Mouse (Mus musculus) embryonic facial prominence, embryonic 12.5 days (tissue): ENCODE measurements around the gene C2cd4d. TPM values are rescaled to one million over a fixed set of nuclear protein-coding genes. Genes with fewer than 3 reads are reported as not detected.

Experiments
- ATAC-seq: fragments of 200-750 bp; cut with Nextera tagmentation; 2 replicates; pipeline ENCODE4 v1.8.0; 2017; ENCODE audit not compliant: insufficient number of reproducible peaks, insufficient read depth, low FRiP score, low TSS enrichment
- H3K27ac ChIP-seq: fragments of 300-500 bp; sonication (generic); 2 replicates; pipeline ENCODE4 v1.5.1; 2016; ENCODE audit warnings: mild to moderate bottlenecking
- H3K27me3 ChIP-seq: fragments of 300-500 bp; sonication (generic); 2 replicates; pipeline ENCODE4 v1.6.1; 2016; ENCODE audit warnings: mild to moderate bottlenecking, moderate library complexity
- H3K36me3 ChIP-seq: fragments of 300-500 bp; sonication (generic); 2 replicates; pipeline ENCODE4 v1.6.1; 2016; ENCODE audit warnings: mild to moderate bottlenecking
- H3K4me1 ChIP-seq: fragments of 300-500 bp; sonication (generic); 2 replicates; pipeline ENCODE4 v1.6.1; 2016
- H3K4me2 ChIP-seq: fragments of 300-500 bp; sonication (generic); replicated peaks from 2 replicates; pipeline ENCODE4 v1.6.1; 2016; ENCODE audit warnings: mild to moderate bottlenecking, moderate library complexity
- H3K4me3 ChIP-seq: fragments of 300-500 bp; sonication (generic); 2 replicates; pipeline ENCODE4 v1.5.1; 2016; ENCODE audit warnings: mild to moderate bottlenecking
- H3K9ac ChIP-seq: fragments of 300-500 bp; sonication (generic); 2 replicates; pipeline ENCODE4 v1.6.1; 2016; ENCODE audit warnings: mild to moderate bottlenecking, moderate library complexity
- H3K9me3 ChIP-seq: fragments of 300-500 bp; sonication (generic); 2 replicates; pipeline ENCODE4 v1.6.1; 2016; ENCODE audit warnings: mild to moderate bottlenecking, moderate library complexity
- WGBS: fragments of 180-500 bp; shearing (Covaris S2); methylation state at CpG from one replicate; pipeline ENCODE4 v1.1.7; 2016; 5-methylcytosine and 5-hydroxymethylcytosine counted together
- polyA plus RNA-seq: library from polyadenylated mRNA; unstranded; fragments of >200 nt; fragmentation: Nextera tagmentation; extraction: Ambion mirVana; gene quantifications from 2 replicates; pipeline ENCODE4 v1.2.1, GENCODE M21; 2016

The C2cd4d gene
- polyA plus RNA-seq, 1 experiment from 2014 or later, result 3.6 TPM

- H3K27ac ChIP-seq, result no peak overlapping the region
- no peaks in the 10 kb centered on the region for H3K9me3 ChIP-seq
- H3K4me1 ChIP-seq, result peaks cover 25% of the 10 kb centered on the region
- no peak overlapping the region for H3K4me3 ChIP-seq
- ATAC-seq, result no peak
- peaks cover 22% of the 10 kb centered on the region for H3K27me3 ChIP-seq
- no peaks in the 10 kb centered on the region for H3K36me3 ChIP-seq
- WGBS, result 18% methylated on average over 13 of the region's 13 CpGs
- no peak overlapping the region for H3K4me2 ChIP-seq
- no peak overlapping the region for H3K9ac ChIP-seq
Observed at GRCm38 (mm10) chr3:94377028-94377923, 15.0 kb downstream of the C2cd4d start.

DNA sequence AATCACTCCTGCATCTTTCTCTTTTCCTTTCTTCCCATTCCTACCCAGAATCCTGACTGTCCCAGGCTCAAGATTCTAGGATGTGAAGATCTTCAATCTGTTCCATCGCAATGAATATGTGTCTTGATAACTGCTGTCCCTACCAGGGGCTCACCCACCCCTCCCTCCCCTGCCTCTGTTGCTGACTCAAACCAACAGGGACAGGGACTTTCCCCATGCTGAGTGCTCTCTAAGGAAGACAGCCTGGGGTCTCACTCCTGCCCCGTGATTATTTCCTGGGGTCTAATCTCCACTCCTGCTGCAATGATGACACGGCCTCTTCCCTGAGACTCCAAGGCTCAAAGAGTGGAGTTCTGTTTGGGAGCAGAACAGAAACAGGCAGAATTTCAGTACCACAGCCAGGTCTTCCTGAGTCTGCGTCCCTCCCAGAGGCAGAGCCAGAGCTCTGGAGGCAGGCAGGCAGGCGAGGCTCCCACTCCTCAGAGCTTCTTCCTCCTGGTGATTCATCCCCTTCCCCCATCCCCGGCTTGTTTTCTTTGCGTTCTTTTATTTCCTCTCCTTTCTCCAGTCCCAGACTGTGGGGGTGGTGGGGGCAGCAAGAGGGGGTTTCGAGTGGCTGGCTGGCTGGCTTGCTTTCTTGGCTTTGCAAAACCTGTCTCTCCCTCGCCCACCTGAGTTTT lies 17.7 kb downstream of the C2cd4d start:
- no peak for ATAC-seq
- Histone ChIP-seq H3K4me2 (no peak overlapping the region), H3K4me3 (no peak overlapping the region), H3K27me3 (peaks cover 9% of the 10 kb centered on the region; the same call in 1 of the 2 replicates), H3K9ac (no peak overlapping the region), H3K4me1 (peaks cover 8% of the 10 kb centered on the region; the same call in 1 of the 2 replicates), H3K27ac (0 out of 2 replicates have a peak overlapping the region, but pooled peaks have one; percentile 36), H3K9me3 (no peaks in the 10 kb centered on the region), H3K36me3 (no peaks in the 10 kb centered on the region)
- 17% methylated on average over 9 of the region's 9 CpGs for WGBS

GRCm38 (mm10) chr3:94382308-94382707 lies 20.1 kb downstream of the C2cd4d start:
- no peaks in the 10 kb centered on the region for H3K9me3 ChIP-seq
- H3K4me3 ChIP-seq, result no peak overlapping the region
- 68% methylated on average over 5 of the region's 5 CpGs for WGBS
- no peak overlapping the region for H3K27ac ChIP-seq
- ATAC-seq, result no peak
- H3K27me3 ChIP-seq, result peaks cover 1% of the 10 kb centered on the region; the same call in 1 of the 2 replicates
- H3K36me3 ChIP-seq, result no peaks in the 10 kb centered on the region
- no peak overlapping the region for H3K9ac ChIP-seq
- peaks cover 6% of the 10 kb centered on the region; the same call in 1 of the 2 replicates for H3K4me1 ChIP-seq
- H3K4me2 ChIP-seq, result no peak overlapping the region

GRCm38 (mm10) chr3:94383476-94383875 lies 21.2 kb downstream of the C2cd4d start:
- whole genome bisulfite sequencing, result 69% methylated on average over 3 of the region's 3 CpGs
- no peak overlapping the region for H3K27ac ChIP-seq
- H3K4me3 ChIP-seq, result no peak overlapping the region

GRCm38 (mm10) chr3:94386671-94387070 lies 24.4 kb downstream of the C2cd4d start:
- peaks cover 3% of the 10 kb centered on the region; the same call in 1 of the 2 replicates for H3K27me3 ChIP-seq
- H3K4me2 ChIP-seq, result no peak overlapping the region
- no peaks in the 10 kb centered on the region for H3K9me3 ChIP-seq
- H3K9ac ChIP-seq, result no peak overlapping the region
- ATAC-seq, result no peak
- H3K36me3 ChIP-seq, result no peaks in the 10 kb centered on the region
- H3K27ac ChIP-seq, result no peak overlapping the region
- 69% methylated on average over 4 of the region's 4 CpGs for WGBS
- H3K4me3 ChIP-seq, result no peak overlapping the region
- no peaks in the 10 kb centered on the region for H3K4me1 ChIP-seq

More at GRCm38 (mm10) chr3:94383476-94383875, 21.2 kb downstream of the C2cd4d start:
- Histone ChIP-seq H3K36me3 (no peaks in the 10 kb centered on the region), H3K27me3 (peaks cover 3% of the 10 kb centered on the region; the same call in 1 of the 2 replicates), H3K4me2 (no peak overlapping the region), H3K4me1 (peaks cover 4% of the 10 kb centered on the region; the same call in 1 of the 2 replicates), H3K9me3 (no peaks in the 10 kb centered on the region), H3K9ac (no peak overlapping the region)
- no peak for ATAC-seq

DNA sequence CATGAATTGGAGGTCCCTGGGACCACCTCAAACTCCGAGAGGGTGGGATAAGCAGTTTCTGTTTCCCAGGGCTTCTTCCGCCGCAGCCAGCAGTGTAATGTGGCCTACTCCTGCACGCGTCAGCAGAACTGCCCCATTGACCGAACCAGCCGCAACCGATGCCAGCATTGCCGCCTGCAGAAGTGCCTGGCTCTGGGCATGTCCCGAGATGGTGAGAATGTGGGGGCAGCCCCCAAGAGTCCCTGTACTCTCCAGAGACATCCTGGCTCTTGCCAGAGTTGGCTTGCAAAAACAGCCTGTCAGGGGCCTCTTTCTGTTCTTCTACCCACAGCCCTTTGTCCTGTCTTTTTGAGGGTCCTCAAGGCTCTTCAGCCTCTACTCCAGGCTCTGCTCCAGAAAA lies 25.2 kb downstream of the C2cd4d start:
- H3K9me3 ChIP-seq, result no peaks in the 10 kb centered on the region
- H3K4me3 ChIP-seq, result no peak overlapping the region
- no peak overlapping the region for H3K27ac ChIP-seq
- H3K4me1 ChIP-seq, result no peaks in the 10 kb centered on the region
- H3K27me3 ChIP-seq, result peaks cover 3% of the 10 kb centered on the region; the same call in 1 of the 2 replicates
- no peaks in the 10 kb centered on the region for H3K36me3 ChIP-seq
- no peak overlapping the region for H3K4me2 ChIP-seq
- WGBS, result 93% methylated on average over 10 of the region's 10 CpGs
- no peak for ATAC-seq
- H3K9ac ChIP-seq, result no peak overlapping the region

- H3K36me3 ChIP-seq, result no peaks in the 10 kb centered on the region
- WGBS, result 80% methylated on average over 5 of the region's 5 CpGs
- H3K27ac ChIP-seq, result no peak overlapping the region
Observed at GRCm38 (mm10) chr3:94388047-94388446, 25.8 kb downstream of the C2cd4d start.

GRCm38 (mm10) chr3:94389420-94389819 lies 27.2 kb downstream of the C2cd4d start:
- Histone ChIP-seq H3K4me3 (no peak overlapping the region), H3K4me1 (no peaks in the 10 kb centered on the region), H3K27ac (no peak overlapping the region), H3K4me2 (no peak overlapping the region), H3K9ac (no peak overlapping the region), H3K27me3 (peaks cover 3% of the 10 kb centered on the region; the same call in 1 of the 2 replicates), H3K36me3 (no peaks in the 10 kb centered on the region), H3K9me3 (no peaks in the 10 kb centered on the region)
- ATAC-seq, result no peak
- WGBS, result 95% methylated on average over 16 of the region's 16 CpGs

More at GRCm38 (mm10) chr3:94388047-94388446, 25.8 kb downstream of the C2cd4d start:
- Histone ChIP-seq H3K27me3 (peaks cover 3% of the 10 kb centered on the region; the same call in 1 of the 2 replicates), H3K9me3 (no peaks in the 10 kb centered on the region), H3K4me1 (no peaks in the 10 kb centered on the region), H3K4me2 (no peak overlapping the region), H3K4me3 (no peak overlapping the region), H3K9ac (no peak overlapping the region)
- ATAC-seq, result no peak

- no peaks in the 10 kb centered on the region for H3K9me3 ChIP-seq
- no peak overlapping the region for H3K9ac ChIP-seq
- H3K4me1 ChIP-seq, result no peaks in the 10 kb centered on the region
- ATAC-seq, result no peak
- H3K27me3 ChIP-seq, result peaks cover 3% of the 10 kb centered on the region; the same call in 1 of the 2 replicates
- H3K4me3 ChIP-seq, result no peak overlapping the region
- no peak overlapping the region for H3K27ac ChIP-seq
- H3K4me2 ChIP-seq, result no peak overlapping the region
- WGBS, result 85% methylated on average over 5 of the region's 5 CpGs
- H3K36me3 ChIP-seq, result no peaks in the 10 kb centered on the region
Observed at GRCm38 (mm10) chr3:94391001-94391400, 28.8 kb downstream of the C2cd4d start.

DNA sequence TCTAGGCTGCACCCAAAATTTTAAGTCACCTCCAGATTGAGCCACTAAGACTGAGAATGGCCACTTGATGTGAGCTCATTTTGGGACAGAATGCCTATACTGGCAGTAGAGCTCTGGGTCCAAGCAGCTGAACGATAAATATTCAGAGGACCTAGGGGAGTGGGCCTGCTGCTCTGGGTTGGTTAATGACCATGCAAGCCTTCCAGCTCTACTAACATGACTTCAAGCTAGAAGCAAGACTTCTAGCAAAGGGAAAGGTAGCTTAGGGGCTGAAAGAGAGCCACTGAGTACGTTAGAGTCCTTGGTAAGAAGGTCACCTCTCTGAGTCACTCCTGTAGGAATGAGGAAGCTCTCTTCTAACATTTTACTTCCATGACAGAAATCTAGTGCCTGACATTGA lies 29.9 kb downstream of the C2cd4d start:
- no peak for ATAC-seq
- H3K27ac ChIP-seq, result no peak overlapping the region

DNA sequence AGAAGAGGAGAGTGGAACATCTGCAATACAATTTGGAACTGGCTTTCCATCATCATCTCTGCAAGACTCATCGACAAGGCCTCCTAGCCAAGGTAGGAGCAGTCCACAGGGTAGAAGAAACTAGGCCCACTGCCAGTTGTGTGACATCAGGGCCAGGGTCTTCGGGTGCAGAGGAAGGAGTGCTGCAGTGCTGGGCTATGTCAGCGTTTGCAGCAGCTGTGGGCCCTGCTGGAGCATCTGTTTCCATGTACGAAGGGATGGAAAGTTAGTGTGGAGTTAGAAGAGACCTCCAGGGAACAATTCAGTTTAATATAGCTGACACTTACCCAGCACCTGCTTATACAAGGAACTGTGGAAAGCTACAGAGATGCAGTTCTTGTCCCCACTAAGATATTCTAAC lies 30.8 kb downstream of the C2cd4d start:
- Histone ChIP-seq H3K4me2 (no peak overlapping the region), H3K27ac (no peak overlapping the region), H3K27me3 (peaks cover 11% of the 10 kb centered on the region), H3K9me3 (no peaks in the 10 kb centered on the region), H3K4me3 (no peak overlapping the region), H3K9ac (no peak overlapping the region), H3K4me1 (no peaks in the 10 kb centered on the region), H3K36me3 (no peaks in the 10 kb centered on the region)
- ATAC-seq, result no peak
- 53% methylated on average over 4 of the region's 4 CpGs for WGBS

More for the DNA sequence above, 29.9 kb downstream of the C2cd4d start:
- 88% methylated on average over 2 of the region's 2 CpGs for WGBS
- Histone ChIP-seq H3K36me3 (no peaks in the 10 kb centered on the region), H3K9ac (no peak overlapping the region), H3K4me3 (no peak overlapping the region), H3K4me1 (no peaks in the 10 kb centered on the region), H3K4me2 (no peak overlapping the region), H3K9me3 (no peaks in the 10 kb centered on the region), H3K27me3 (peaks cover 4% of the 10 kb centered on the region; the same call in 1 of the 2 replicates)
